Mouse (Mus musculus): ENCODE data around the gene Zscan22. TPM values are rescaled to one million over a fixed set of nuclear protein-coding genes. Genes with fewer than 3 reads are reported as not detected.

The Zscan22 gene
- polyA plus RNA-seq, 1 experiment from 2014 or later = 9.0 TPM

DNA sequence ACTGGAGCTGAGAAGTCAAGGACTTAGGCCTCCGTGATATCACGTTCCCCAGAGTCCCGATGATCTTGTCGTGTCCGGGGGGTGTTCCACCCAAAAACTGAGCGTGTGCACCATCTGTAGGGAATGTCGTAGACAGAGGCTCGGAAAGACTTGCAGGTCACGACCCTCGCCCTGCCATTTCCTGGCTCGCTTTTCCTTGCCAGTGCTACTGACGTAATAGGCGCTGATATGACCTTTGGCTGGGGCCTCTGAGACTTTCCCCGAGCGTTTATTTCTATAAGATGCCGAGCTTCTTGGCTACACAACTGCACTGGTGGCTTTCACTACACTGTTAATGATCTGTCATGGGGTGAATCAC is 52.2 kb downstream of the Zscan22 start:
- Histone ChIP-seq H3K27ac (peak overlapping the region; percentile 45), H3K79me2 (ENCODE audit: inconsistent target) (no peaks in the 10 kb centered on the region), H3K36me3 (ENCODE audit: inconsistent target) (no peaks in the 10 kb centered on the region), H3K4me3 (ENCODE audit: inconsistent target) (peak overlapping the region; percentile 53)
- 5% methylated on average over 16 of the region's 16 CpGs for WGBS (ENCODE audit: missing documents)

DNA sequence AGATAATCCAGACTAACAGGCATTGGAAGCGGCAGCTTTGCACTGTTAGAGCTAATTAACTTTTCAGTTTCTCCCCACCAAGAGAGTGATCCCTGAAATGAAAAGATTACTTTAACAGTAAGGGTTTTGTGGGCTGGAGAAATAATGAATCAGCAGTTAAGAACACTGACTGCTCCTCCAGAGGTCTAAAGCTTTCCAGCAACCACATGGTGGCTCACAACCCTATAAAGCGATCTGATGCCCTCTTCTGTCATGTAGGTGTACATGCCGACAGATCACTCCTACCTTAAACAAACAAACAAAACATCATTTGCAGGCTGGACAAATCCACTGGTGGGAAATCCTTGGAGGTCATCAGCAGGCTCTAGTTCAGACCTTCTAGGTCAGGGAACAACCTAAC is 57.3 kb downstream of the Zscan22 start:
- WGBS (ENCODE audit: missing documents) = 17% methylated on average over 3 of the region's 3 CpGs

DNA sequence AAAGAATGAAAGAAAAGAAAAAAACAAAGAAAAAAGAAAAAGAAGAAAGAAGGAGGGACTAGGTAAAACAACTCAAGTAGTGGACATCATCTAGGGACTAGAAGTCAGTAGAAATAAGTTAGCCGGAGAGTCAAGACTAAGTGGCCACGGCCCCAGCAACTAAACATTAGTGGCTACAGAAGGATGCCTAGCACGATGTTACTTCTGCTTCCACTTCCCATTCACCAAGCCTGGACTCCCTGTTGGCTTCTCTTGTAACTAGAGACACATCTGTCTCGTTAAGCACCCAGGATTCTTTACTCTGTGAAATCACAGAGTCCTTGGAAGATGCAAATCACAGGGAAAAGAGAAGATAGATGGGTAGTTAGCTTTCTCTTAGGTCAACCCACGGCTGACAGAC is 59.9 kb downstream of the Zscan22 start:
- WGBS (ENCODE audit: missing documents) = 38% methylated on average over 5 of the region's 5 CpGs
- no peaks in the 10 kb centered on the region for H3K79me2 ChIP-seq (ENCODE audit: inconsistent target)
- no peaks in the 10 kb centered on the region for H3K36me3 ChIP-seq (ENCODE audit: inconsistent target)
- H3K27ac ChIP-seq = no peak overlapping the region
- H3K4me3 ChIP-seq (ENCODE audit: inconsistent target) = no peak overlapping the region

More for the DNA sequence above, 57.3 kb downstream of the Zscan22 start:
- H3K36me3 ChIP-seq (ENCODE audit: inconsistent target) = no peaks in the 10 kb centered on the region
- H3K79me2 ChIP-seq (ENCODE audit: inconsistent target) = no peaks in the 10 kb centered on the region
- H3K27ac ChIP-seq = no peak overlapping the region
- H3K4me3 ChIP-seq (ENCODE audit: inconsistent target) = no peak overlapping the region

Other genes starting within 250 kb of the Zscan22 start
- not detected in 3 replicates for gene Vmn2r55, start 212.8 kb upstream of the Zscan22 start, polyA plus RNA-seq (2018)
- gene Vmn2r56, start 162.8 kb upstream of the Zscan22 start, polyA plus RNA-seq (2018) = not detected in 3 replicates
- gene Zscan18, start 94.2 kb upstream of the Zscan22 start, polyA plus RNA-seq (2018) = 0.43 to 1.0 TPM (median 0.47 TPM) in 3 replicates
- 6.3 to 6.9 TPM (median 6.3 TPM) in 3 replicates for gene Zfp329, start 79.0 kb upstream of the Zscan22 start, polyA plus RNA-seq (2018)
- gene Zfp110, start 63.1 kb upstream of the Zscan22 start, polyA plus RNA-seq (2018) = 17.3 to 21.6 TPM (median 21.1 TPM) in 3 replicates
- gene Zfp128, start 16.6 kb upstream of the Zscan22 start, polyA plus RNA-seq (2018) = 1.6 to 2.1 TPM (median 1.9 TPM) in 3 replicates
- 260 to 917 TPM (median 815 TPM) in 3 replicates for gene Rps5, start 24.5 kb downstream of the Zscan22 start, polyA plus RNA-seq (2018)
- 0.07 TPM in 1 of 3 replicates, not detected in the others for gene Rnf225, start 29.6 kb downstream of the Zscan22 start, polyA plus RNA-seq (2018)
- gene Zfp324, start 68.0 kb downstream of the Zscan22 start, polyA plus RNA-seq (2018) = 3.0 to 3.7 TPM (median 3.1 TPM) in 3 replicates
- 1.6 to 1.8 TPM (median 1.7 TPM) in 3 replicates for gene Zfp446, start 80.0 kb downstream of the Zscan22 start, polyA plus RNA-seq (2018)
- not detected in 3 replicates for gene Slc27a5, start 100.4 kb downstream of the Zscan22 start, polyA plus RNA-seq (2018)
- gene Trim28, start 101.3 kb downstream of the Zscan22 start, polyA plus RNA-seq (2018) = 64.2 to 120 TPM (median 85.7 TPM) in 3 replicates
- 7.4 to 11.7 TPM (median 11.4 TPM) in 3 replicates for gene Zbtb45, start 112.2 kb downstream of the Zscan22 start, polyA plus RNA-seq (2018)
- gene Chmp2a, start 137.0 kb downstream of the Zscan22 start, polyA plus RNA-seq (2018) = 186 to 358 TPM (median 214 TPM) in 3 replicates
- gene Ube2m, start 140.5 kb downstream of the Zscan22 start, polyA plus RNA-seq (2018) = 132 to 209 TPM (median 195 TPM) in 3 replicates
- gene Mzf1, start 156.9 kb downstream of the Zscan22 start, polyA plus RNA-seq (2018) = 0.28 to 0.98 TPM (median 0.39 TPM) in 3 replicates
- not detected in 3 replicates for gene Vmn1r85, start 197.4 kb downstream of the Zscan22 start, polyA plus RNA-seq (2018)
- gene Vmn1r86, start 222.1 kb downstream of the Zscan22 start, polyA plus RNA-seq (2018) = not detected in 3 replicates
- not detected in 3 replicates for gene Vmn1r87, start 242.3 kb downstream of the Zscan22 start, polyA plus RNA-seq (2018)